Comparison of ENCODE assay signal across 14 mouse cellular contexts in genomic region chr10:130412167-130412698, GRCm38 (mm10). TPM values are rescaled to one million over a fixed set of nuclear protein-coding genes. Genes with fewer than 3 reads are reported as not detected.
DNase-seq lines count a peak whose midpoint lies in the region; ATAC-seq and TF ChIP-seq lines count a peak whose summit lies in the region.
"Not testable (repeated sequence)": the region's sequence is repeated elsewhere in the genome, so short reads cannot be mapped to it uniquely, and the experiment has no call there.
"Had no signal": no experiment of that assay in that cellular context is flagged by ENCODE, and none has a peak within 500 bp of the region (broad histone marks: within the 10 kb centered on the region; RNA-seq: fewer than 3 reads in every experiment).

No protein-coding gene starts in this region.

- H3K27me3 ChIP-seq in E14TG2a.4 (ENCODE audit: insufficient read depth, low read length); forebrain, embryonic 11.5 days (ENCODE audit: control insufficient read depth, insufficient read depth, low read length); heart, embryonic 15.5 days; intestine, embryonic 14.5 days (replicated peaks; ENCODE audit: control insufficient read depth, insufficient read depth, low read length); limb, embryonic 11.5 days (ENCODE audit: control insufficient read depth, insufficient read depth, low read length); liver, embryonic 16.5 days (ENCODE audit: control insufficient read depth, insufficient read depth, low read depth, low read length); midbrain, embryonic 11.5 days (ENCODE audit: control insufficient read depth, insufficient read depth, low read length); stomach, embryonic 15.5 days (replicated peaks): not testable (repeated sequence)

- not testable (repeated sequence) for H3K4me1 ChIP-seq in E14TG2a.4 (replicated peaks; ENCODE audit: low read depth, low read length); forebrain, embryonic 11.5 days (replicated peaks; ENCODE audit: control insufficient read depth, insufficient read depth, low read length); heart, embryonic 15.5 days (replicated peaks); intestine, embryonic 14.5 days (replicated peaks; ENCODE audit: control insufficient read depth, insufficient read depth, low read length); limb, embryonic 11.5 days (ENCODE audit: control insufficient read depth, insufficient read depth, low read length); liver, embryonic 16.5 days (ENCODE audit: control insufficient read depth, low read depth, low read length); midbrain, embryonic 11.5 days (ENCODE audit: control insufficient read depth, insufficient read depth, low read length); stomach, embryonic 15.5 days

- peak overlapping the region; percentile 61 for H3K4me3 ChIP-seq in E14TG2a.4 (replicated peaks; ENCODE audit: low read length)
- not testable (repeated sequence) for H3K4me3 ChIP-seq in forebrain, embryonic 11.5 days (ENCODE audit: low read depth, low read length); heart, embryonic 15.5 days; intestine, embryonic 14.5 days (ENCODE audit: low read depth, low read length); limb, embryonic 11.5 days (ENCODE audit: low read depth, low read length); liver, embryonic 16.5 days (ENCODE audit: low read depth, low read length); midbrain, embryonic 11.5 days (ENCODE audit: low read depth, low read length); stomach, embryonic 15.5 days (replicated peaks)

- not testable (repeated sequence) for DNase-seq in forebrain, embryonic 11.5 days (ENCODE audit: low spot score); intestine, embryonic 14.5 days (ENCODE audit: low spot score); limb, embryonic 11.5 days (ENCODE audit: low spot score); midbrain, embryonic 11.5 days (ENCODE audit: low spot score, missing footprints)

- not testable (repeated sequence) for TF ChIP-seq CTCF in E14TG2a.4 (conservative IDR thresholded peaks at IDR 0.05; ENCODE audit: low read length)

- H3K4me2 ChIP-seq in forebrain, embryonic 11.5 days (ENCODE audit: low read depth, low read length, severe bottlenecking); heart, embryonic 15.5 days; intestine, embryonic 14.5 days (ENCODE audit: low read length); limb, embryonic 11.5 days (ENCODE audit: low read depth, severe bottlenecking); liver, embryonic 16.5 days (ENCODE audit: low read depth, low read length); midbrain, embryonic 11.5 days; stomach, embryonic 15.5 days: not testable (repeated sequence)

- peak; percentile 72; the same call in 1 of the 2 replicates for ATAC-seq in forebrain, embryonic 11.5 days (replicated peaks; ENCODE audit: low FRiP score)
- 0 out of 2 replicates have a peak, but pooled peaks have one; percentile 27 for ATAC-seq in heart, embryonic 15.5 days (replicated peaks; ENCODE audit: insufficient number of reproducible peaks, insufficient read depth, low FRiP score, low read depth)
- ATAC-seq in intestine, embryonic 14.5 days (replicated peaks; ENCODE audit: low FRiP score, low TSS enrichment, low read depth): peak; percentile 68
- ATAC-seq in limb, embryonic 11.5 days (ENCODE audit: insufficient number of reproducible peaks, low FRiP score, low TSS enrichment, low read depth): peak; percentile 69
- peak; percentile 59 for ATAC-seq in liver, embryonic 16.5 days (ENCODE audit: low read depth)
- peak; percentile 77 for ATAC-seq in midbrain, embryonic 11.5 days (ENCODE audit: low FRiP score)
- peak; percentile 50 for ATAC-seq in stomach, embryonic 15.5 days (ENCODE audit: insufficient read depth, low FRiP score, low read depth)

- H3K36me3 ChIP-seq in E14TG2a.4 (ENCODE audit: insufficient read depth, low read length); forebrain, embryonic 11.5 days (ENCODE audit: control insufficient read depth, insufficient read depth, low read length); heart, embryonic 15.5 days; intestine, embryonic 14.5 days (ENCODE audit: control insufficient read depth, insufficient read depth, low read length); limb, embryonic 11.5 days (ENCODE audit: control insufficient read depth, insufficient read depth, low read length); liver, embryonic 16.5 days (ENCODE audit: control insufficient read depth, insufficient read depth); midbrain, embryonic 11.5 days (ENCODE audit: control insufficient read depth, insufficient read depth, low read length); stomach, embryonic 15.5 days: not testable (repeated sequence)

- WGBS in forebrain, embryonic 11.5 days: 85% methylated on average over 16 of the region's 35 CpGs
- 52% methylated on average over 31 of the region's 35 CpGs for WGBS in heart, embryonic 15.5 days
- WGBS in intestine, embryonic 14.5 days: 50% methylated on average over 27 of the region's 35 CpGs
- WGBS in limb, embryonic 11.5 days: 66% methylated on average over 20 of the region's 35 CpGs
- WGBS in liver, embryonic 16.5 days (ENCODE audit: insufficient replicate concordance): 51% methylated on average over 20 of the region's 35 CpGs
- 69% methylated on average over 6 of the region's 35 CpGs for WGBS in midbrain, embryonic 11.5 days
- WGBS in stomach, embryonic 15.5 days: 56% methylated on average over 27 of the region's 35 CpGs

- H3K9ac ChIP-seq in forebrain, embryonic 11.5 days (ENCODE audit: low read length); heart, embryonic 15.5 days; intestine, embryonic 14.5 days (ENCODE audit: low read length); limb, embryonic 11.5 days (ENCODE audit: low read length); liver, embryonic 16.5 days (ENCODE audit: low read depth, low read length); midbrain, embryonic 11.5 days (ENCODE audit: low read length); stomach, embryonic 15.5 days: not testable (repeated sequence)

- H3K27ac ChIP-seq in forebrain, embryonic 11.5 days (ENCODE audit: low read depth, low read length); heart, embryonic 15.5 days; intestine, embryonic 14.5 days (ENCODE audit: low read depth); limb, embryonic 11.5 days (replicated peaks; ENCODE audit: low read depth, low read length); liver, embryonic 16.5 days (ENCODE audit: low read length); midbrain, embryonic 11.5 days (ENCODE audit: low read depth, low read length); stomach, embryonic 15.5 days: not testable (repeated sequence)

- peaks cover 17% of the 10 kb centered on the region for H3K9me3 ChIP-seq in E14TG2a.4 (ENCODE audit: low read length)
- H3K9me3 ChIP-seq in forebrain, embryonic 11.5 days (ENCODE audit: control insufficient read depth, low read length); heart, embryonic 15.5 days (replicated peaks); intestine, embryonic 14.5 days (ENCODE audit: control insufficient read depth, low read length); limb, embryonic 11.5 days (ENCODE audit: control insufficient read depth, low read length); liver, embryonic 16.5 days (replicated peaks; ENCODE audit: control insufficient read depth, low read length); midbrain, embryonic 11.5 days (ENCODE audit: control insufficient read depth, low read length); stomach, embryonic 15.5 days: not testable (repeated sequence)

RNA-seq across cellular contexts. Expression of gene Vmn2r85, which starts 17.3 kb away (rescaled TPM):
- not detected in 2 replicates for polyA plus RNA-seq in forebrain, embryonic 11.5 days (2014; fragmentation: Nextera tagmentation; extraction: Ambion mirVana)
- polyA plus RNA-seq in heart, embryonic 15.5 days (2015; fragmentation: Nextera tagmentation; extraction: Ambion mirVana): not detected in 2 replicates
- not detected in 2 replicates for polyA plus RNA-seq in intestine, embryonic 14.5 days (2014; fragmentation: Nextera tagmentation; extraction: Ambion mirVana)
- not detected in 2 replicates for polyA plus RNA-seq in limb, embryonic 11.5 days (2014; fragmentation: Nextera tagmentation; extraction: Ambion mirVana)
- polyA plus RNA-seq in liver, embryonic 16.5 days (2015; fragmentation: Nextera tagmentation; extraction: Ambion mirVana): 0.01 TPM in 1 of 2 replicates, not detected in the other
- polyA plus RNA-seq in midbrain, embryonic 11.5 days (2014; fragmentation: Nextera tagmentation; extraction: Ambion mirVana): not detected in 2 replicates
- not detected in 2 replicates for polyA plus RNA-seq in stomach, embryonic 15.5 days (2015; fragmentation: Nextera tagmentation; extraction: Ambion mirVana)
- polyA plus RNA-seq: heart, embryonic 16.5 days; liver, postnatal 0 days; macrophage; spleen, adult 2 months had no signal

RNA-seq across cellular contexts. Expression of gene Vmn2r84, which starts 18.1 kb away (rescaled TPM):
- polyA plus RNA-seq in forebrain, embryonic 11.5 days (2014; fragmentation: Nextera tagmentation; extraction: Ambion mirVana): 0.01 TPM in 1 of 2 replicates, not detected in the other
- polyA plus RNA-seq in heart, embryonic 15.5 days (2015; fragmentation: Nextera tagmentation; extraction: Ambion mirVana): 0.03 TPM in 1 of 2 replicates, not detected in the other
- polyA plus RNA-seq in intestine, embryonic 14.5 days (2014; fragmentation: Nextera tagmentation; extraction: Ambion mirVana): not detected in 2 replicates
- not detected in 2 replicates for polyA plus RNA-seq in limb, embryonic 11.5 days (2014; fragmentation: Nextera tagmentation; extraction: Ambion mirVana)
- 0.01 TPM in 1 of 2 replicates, not detected in the other for polyA plus RNA-seq in liver, embryonic 16.5 days (2015; fragmentation: Nextera tagmentation; extraction: Ambion mirVana)
- polyA plus RNA-seq in midbrain, embryonic 11.5 days (2014; fragmentation: Nextera tagmentation; extraction: Ambion mirVana): not detected in 2 replicates
- polyA plus RNA-seq in stomach, embryonic 15.5 days (2015; fragmentation: Nextera tagmentation; extraction: Ambion mirVana): 0.01 TPM in 1 of 2 replicates, not detected in the other
- polyA plus RNA-seq: macrophage; midbrain, postnatal 0 days; spleen, adult 2 months had no signal

RNA-seq across cellular contexts. Expression of gene Vmn2r86, which starts 43.6 kb away (rescaled TPM):
- polyA plus RNA-seq in forebrain, embryonic 11.5 days (2014; fragmentation: Nextera tagmentation; extraction: Ambion mirVana): 0.03 TPM in 1 of 2 replicates, not detected in the other
- not detected in 2 replicates for polyA plus RNA-seq in heart, embryonic 15.5 days (2015; fragmentation: Nextera tagmentation; extraction: Ambion mirVana)
- not detected in 2 replicates for polyA plus RNA-seq in intestine, embryonic 14.5 days (2014; fragmentation: Nextera tagmentation; extraction: Ambion mirVana)
- polyA plus RNA-seq in limb, embryonic 11.5 days (2014; fragmentation: Nextera tagmentation; extraction: Ambion mirVana): not detected in 2 replicates
- polyA plus RNA-seq in liver, embryonic 16.5 days (2015; fragmentation: Nextera tagmentation; extraction: Ambion mirVana): not detected in 2 replicates
- not detected in 2 replicates for polyA plus RNA-seq in midbrain, embryonic 11.5 days (2014; fragmentation: Nextera tagmentation; extraction: Ambion mirVana)
- polyA plus RNA-seq in stomach, embryonic 15.5 days (2015; fragmentation: Nextera tagmentation; extraction: Ambion mirVana): not detected in 2 replicates
- polyA plus RNA-seq: CD4-positive, CD25-positive, alpha-beta regulatory T cell, adult 4 months; heart, embryonic 16.5 days; liver, postnatal 0 days; macrophage; spleen, adult 2 months had no signal

Comparison
In these comparisons a context has a peak if more than half of its experiments do, and no peak if none do; other contexts are left out.
1. ATAC-seq: peak in every context shown above with its lines; median percentile 77 in midbrain, embryonic 11.5 days; 72 in forebrain, embryonic 11.5 days; 69 in limb, embryonic 11.5 days; 68 in intestine, embryonic 14.5 days; 59 in liver, embryonic 16.5 days; 50 in stomach, embryonic 15.5 days; 27 in heart, embryonic 15.5 days.